Mouse (Mus musculus) 3T3-L1 (cell line): ENCODE data around the gene Gm15107.
"Not testable (repeated sequence)": the region's sequence is repeated elsewhere in the genome, so short reads cannot be mapped to it uniquely, and the experiment has no call there.

Source experiments
- DNase-seq: peaks from one replicate; pipeline ENCODE4 v3.0.0-alpha.2; 2015; ENCODE audit warnings: low read depth, low spot score

The Gm15107 gene

DNA sequence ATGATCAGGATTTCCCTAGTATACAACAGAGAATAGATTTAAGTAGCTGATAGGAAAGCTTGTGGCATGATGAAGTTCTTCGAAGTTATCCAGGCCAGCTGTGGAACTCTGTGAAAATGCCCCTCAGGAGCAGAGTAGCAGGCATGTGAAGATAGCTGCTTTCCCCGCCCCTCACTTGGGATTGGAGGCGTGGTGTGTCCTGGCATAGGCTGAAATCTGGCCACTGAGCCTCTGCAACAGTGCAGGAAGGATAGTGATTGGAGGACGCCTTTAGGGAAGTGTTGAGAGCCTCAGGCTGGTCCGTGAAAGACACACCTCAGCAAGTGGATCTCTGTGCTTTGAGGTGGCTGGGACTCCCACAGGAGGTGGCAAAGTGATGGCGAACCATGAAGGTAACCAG, at the start of gene Gm15107:
TSS of gene Gm15107 (plus strand) at position 301 of the 400 bp plus-strand sequence.
- DNase-seq, result not testable (repeated sequence)
